Comparison of ENCODE assay signal across 25 mouse cellular contexts in the genomic region with DNA sequence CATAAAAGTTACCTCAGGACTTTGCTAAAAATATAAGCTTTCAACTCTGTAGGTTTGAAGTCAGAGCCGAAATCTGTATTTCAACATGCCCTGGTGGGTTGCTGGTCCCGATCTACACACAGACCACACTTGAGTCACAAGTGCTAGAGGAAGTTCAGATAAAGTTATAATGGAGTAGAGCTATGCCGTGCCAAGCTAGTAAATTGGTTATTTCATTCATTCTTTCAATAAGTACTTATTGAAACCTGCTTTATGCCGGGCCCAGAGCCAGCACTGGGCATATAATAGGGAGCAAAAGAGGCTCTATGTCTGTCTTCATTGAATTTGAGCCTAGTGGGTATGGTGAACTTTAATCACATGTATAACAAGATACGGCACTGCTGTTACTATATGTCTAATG.
"Had no signal": no experiment of that assay in that cellular context is flagged by ENCODE, and none has a peak within 500 bp of the region (broad histone marks: within the 10 kb centered on the region; RNA-seq: fewer than 3 reads in every experiment).

No protein-coding gene starts in this region.

- H3K36me3 ChIP-seq: heart, embryonic 13.5 days; heart, embryonic 15.5 days; hindbrain, embryonic 10.5 days; hindbrain, embryonic 12.5 days; intestine, embryonic 15.5 days; limb, embryonic 15.5 days; liver, embryonic 12.5 days had no signal

- H3K27ac ChIP-seq: gastrocnemius, adult 2 months; heart, adult 2 months; heart, embryonic 13.5 days; heart, embryonic 15.5 days; hindbrain, embryonic 10.5 days; hindbrain, embryonic 12.5 days; hindbrain, embryonic 14.5 days; intestine, embryonic 15.5 days; layer of hippocampus, adult 2 months; left cerebral cortex, adult 2 months; limb, embryonic 15.5 days; liver, embryonic 12.5 days; liver, embryonic 14.5 days had no signal

- H3K27me3 ChIP-seq: heart, embryonic 13.5 days; heart, embryonic 15.5 days; hindbrain, embryonic 12.5 days; intestine, embryonic 15.5 days; limb, embryonic 15.5 days; liver, embryonic 12.5 days had no signal

- H3K4me2 ChIP-seq: heart, embryonic 11.5 days; heart, embryonic 13.5 days; heart, embryonic 15.5 days; hindbrain, embryonic 12.5 days; hindbrain, embryonic 14.5 days; intestine, embryonic 15.5 days; limb, embryonic 15.5 days; liver, embryonic 12.5 days had no signal

- H3K4me3 ChIP-seq: gastrocnemius, adult 2 months; heart, adult 2 months; heart, embryonic 13.5 days; heart, embryonic 15.5 days; hindbrain, embryonic 10.5 days; hindbrain, embryonic 12.5 days; intestine, embryonic 15.5 days; layer of hippocampus, adult 2 months; left cerebral cortex, adult 2 months; limb, embryonic 15.5 days; liver, embryonic 12.5 days had no signal

- H3K4me1 ChIP-seq: intestine, embryonic 15.5 days; liver, embryonic 12.5 days had no signal

- H3K9ac ChIP-seq: heart, embryonic 13.5 days; heart, embryonic 15.5 days; hindbrain, embryonic 12.5 days; hindbrain, embryonic 14.5 days; intestine, embryonic 15.5 days; limb, embryonic 15.5 days; liver, embryonic 12.5 days; liver, embryonic 14.5 days had no signal

- DNase-seq: gastrocnemius, adult 2 months; gastrocnemius, postnatal 10 days; gastrocnemius, postnatal 25 days; heart, adult 2 months; heart, postnatal 4 days; kidney, adult 18-20 months; kidney, adult 8-10 months; kidney, postnatal 10 days; kidney, postnatal 25 days; kidney, postnatal 4 days had no signal

- H3K9me3 ChIP-seq: heart, embryonic 13.5 days; heart, embryonic 15.5 days; hindbrain, embryonic 10.5 days; hindbrain, embryonic 12.5 days; intestine, embryonic 15.5 days; limb, embryonic 15.5 days; liver, embryonic 12.5 days had no signal

- ATAC-seq: hindbrain, embryonic 16.5 days; inflammation-experienced regulatory T-cells, adult 6 months; intestine, embryonic 15.5 days; intestine, postnatal 0 days; liver, embryonic 12.5 days had no signal
